Mouse (Mus musculus) C2C12 (cell line): Measurements from ENCODE around the gene Uap1. TPM values are rescaled to one million over a fixed set of nuclear protein-coding genes. Genes with fewer than 3 reads are reported as not detected.

Experiments
- H3K27me3 ChIP-seq: one replicate; pipeline ENCODE4 v1.6.1; 2011; ENCODE audit not compliant: control insufficient read depth, insufficient read depth, insufficient read length
- H3K36me3 ChIP-seq: one replicate; pipeline ENCODE4 v1.6.1; 2011; ENCODE audit not compliant: control insufficient read depth, insufficient read depth
- H3K4me3 ChIP-seq: one replicate; pipeline ENCODE4 v1.5.1; 2011; ENCODE audit warnings: mild to moderate bottlenecking, control low read depth; ENCODE audit not compliant: poor library complexity, insufficient read depth, severe bottlenecking
- H3K79me2 ChIP-seq: one replicate; pipeline ENCODE4 v1.6.1; 2011; ENCODE audit not compliant: control insufficient read depth, insufficient read depth
- H3K79me3 ChIP-seq: one replicate; pipeline ENCODE4 v1.6.1; 2011; ENCODE audit warnings: low read depth, control low read depth
- H3ac ChIP-seq: one replicate; pipeline ENCODE3; 2011; ENCODE audit warnings: low read depth; ENCODE audit not compliant: control insufficient read depth, insufficient read length
- CEBPB ChIP-seq: IDR thresholded peaks from one replicate; pipeline ENCODE4 v1.6.1; 2011; ENCODE audit warnings: low read depth, mild to moderate bottlenecking, control low read depth, moderate library complexity
- CTCF ChIP-seq: IDR thresholded peaks from one replicate; pipeline ENCODE4 v1.5.1; 2011; ENCODE audit not compliant: control insufficient read depth, insufficient read depth, insufficient read length
- FOSL1 ChIP-seq: IDR thresholded peaks from one replicate; pipeline ENCODE4 v1.8.0; 2011; ENCODE audit warnings: mild to moderate bottlenecking, low read length; ENCODE audit not compliant: poor library complexity, insufficient read depth, severe bottlenecking
- MAX ChIP-seq: IDR thresholded peaks from one replicate; pipeline ENCODE4 v1.6.1; 2011; ENCODE audit warnings: mild to moderate bottlenecking, control low read depth
- MYOD1 ChIP-seq: IDR thresholded peaks from one replicate; pipeline ENCODE4 v1.6.1; 2011; ENCODE audit warnings: low read depth; ENCODE audit not compliant: control insufficient read depth, insufficient read length
- MYOG ChIP-seq: IDR thresholded peaks from one replicate; pipeline ENCODE4 v1.6.1; 2011; ENCODE audit not compliant: control insufficient read depth, insufficient read length; ENCODE audit errors: extremely low read depth
- USF1 ChIP-seq: IDR thresholded peaks from one replicate; pipeline ENCODE4 v1.6.1; 2011; ENCODE audit warnings: low read depth, mild to moderate bottlenecking, control low read depth, moderate library complexity
- polyA plus RNA-seq: library from polyadenylated mRNA; unstranded; fragments of >200 nt; fragmentation: generic; extraction: Trizol; gene quantifications from one replicate; pipeline ENCODE4 v1.2.1, GENCODE M21; 2012; ENCODE audit warnings: missing spikeins

Uap1 gene
- polyA plus RNA-seq, 1 experiment = 17.5 TPM

DNA sequence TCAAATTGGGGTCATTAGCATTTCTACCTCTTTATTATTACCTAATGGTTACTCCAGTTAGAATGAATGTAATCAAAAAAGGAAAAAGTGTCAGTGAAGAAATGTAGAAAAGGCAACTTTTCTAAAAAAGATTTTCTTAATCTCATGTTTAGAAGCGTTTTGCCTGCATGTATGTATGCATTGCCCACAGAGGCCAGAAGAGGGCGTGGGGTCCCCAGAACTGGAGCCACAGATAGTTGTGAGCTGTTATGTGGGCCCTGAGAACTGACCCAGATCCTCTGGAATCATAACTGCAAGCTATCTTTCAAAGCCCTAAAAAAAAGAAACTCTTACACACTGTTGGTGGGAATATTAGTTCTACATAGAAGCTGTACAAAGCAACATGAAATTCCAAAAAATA lies 19.5 kb downstream of the Uap1 start:
- H3ac ChIP-seq = no peak overlapping the region
- no peak overlapping the region for H3K4me3 ChIP-seq
- no peak for TF ChIP-seq CTCF
- TF ChIP-seq USF1 = no peak
- no peak for TF ChIP-seq MAX
- no peak for TF ChIP-seq MYOD1
- TF ChIP-seq MYOG = no peak
- TF ChIP-seq FOSL1 = no peak
- TF ChIP-seq CEBPB = no peak

DNA sequence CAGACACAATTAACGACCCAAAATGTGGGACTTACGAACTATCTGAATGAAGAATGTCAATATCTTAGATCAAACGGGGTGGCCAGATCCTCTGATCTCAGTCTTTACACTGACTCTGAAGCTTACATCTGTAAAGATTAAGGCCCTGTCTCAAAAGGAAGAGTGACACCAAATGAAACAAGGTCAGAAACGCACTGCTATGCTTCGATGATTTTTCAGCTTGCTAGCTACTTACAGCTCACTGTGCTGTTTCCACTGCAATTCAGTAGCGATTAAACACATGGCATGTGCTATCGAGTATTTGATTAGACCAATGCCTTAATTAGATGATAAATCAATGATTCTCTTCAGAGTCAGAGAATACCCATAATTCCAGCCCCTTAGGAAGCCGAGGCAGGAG lies 20.8 kb downstream of the Uap1 start:
- TF ChIP-seq CEBPB (no peak), USF1 (no peak), MAX (no peak), MYOD1 (no peak), CTCF (no peak)
- Histone ChIP-seq H3ac (no peak overlapping the region), H3K4me3 (no peak overlapping the region), H3K79me2 (no peaks in the 10 kb centered on the region), H3K27me3 (no peaks in the 10 kb centered on the region), H3K79me3 (no peaks in the 10 kb centered on the region), H3K36me3 (peaks cover 29% of the 10 kb centered on the region)

More for the DNA sequence above, 19.5 kb downstream of the Uap1 start:
- H3K79me3 ChIP-seq = no peaks in the 10 kb centered on the region
- no peaks in the 10 kb centered on the region for H3K79me2 ChIP-seq
- H3K36me3 ChIP-seq = peaks cover 24% of the 10 kb centered on the region
- H3K27me3 ChIP-seq = no peaks in the 10 kb centered on the region

DNA sequence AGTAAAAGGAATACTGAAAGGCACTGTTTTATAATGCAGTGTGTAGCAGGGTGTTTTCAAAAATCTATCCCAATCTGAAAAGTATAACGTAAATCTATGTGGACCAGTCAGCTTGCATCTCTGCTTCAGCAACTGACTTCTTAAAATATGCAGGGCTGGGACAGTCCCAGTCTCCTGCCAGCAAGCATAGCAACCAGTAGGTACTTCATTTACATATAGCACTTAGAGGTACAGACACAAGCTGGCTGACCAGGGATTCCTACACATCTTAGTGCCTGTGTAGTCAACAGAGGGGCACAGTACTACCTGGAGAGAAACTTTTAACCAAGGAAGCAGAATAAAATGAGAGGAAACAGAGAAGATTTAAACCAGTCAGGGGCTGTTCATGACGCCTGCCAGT lies 22.2 kb downstream of the Uap1 start:
- H3K27me3 ChIP-seq = no peaks in the 10 kb centered on the region
- H3K36me3 ChIP-seq = peaks cover 35% of the 10 kb centered on the region
- no peak overlapping the region for H3ac ChIP-seq
- no peaks in the 10 kb centered on the region for H3K79me3 ChIP-seq
- no peak overlapping the region for H3K4me3 ChIP-seq
- no peaks in the 10 kb centered on the region for H3K79me2 ChIP-seq
- TF ChIP-seq CTCF (no peak), CEBPB (no peak), FOSL1 (no peak), MAX (no peak), USF1 (no peak), MYOG (no peak), MYOD1 (no peak)

DNA sequence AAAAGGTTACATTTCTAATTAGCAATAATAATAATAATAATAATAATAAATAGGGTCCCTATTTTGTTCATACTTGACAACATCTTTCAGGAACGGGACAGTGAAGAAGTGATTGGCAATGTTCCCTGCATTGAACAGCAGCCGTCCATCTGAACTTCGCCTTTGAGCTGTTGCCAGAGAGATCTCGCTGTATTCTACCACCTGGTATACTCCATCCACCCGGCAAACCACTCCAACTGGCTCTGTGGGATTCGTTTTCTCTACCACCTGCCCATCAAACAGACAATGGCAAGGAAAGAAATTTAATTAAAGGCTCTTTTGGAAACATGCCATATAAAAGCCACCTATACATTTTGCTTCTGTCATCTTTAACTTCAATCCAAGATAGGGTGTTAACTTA lies 23.9 kb downstream of the Uap1 start:
- TF ChIP-seq CTCF = no peak
- TF ChIP-seq MYOD1 = no peak
- TF ChIP-seq MYOG = no peak
- no peak for TF ChIP-seq FOSL1
- no peak for TF ChIP-seq CEBPB
- TF ChIP-seq USF1 = no peak
- no peak for TF ChIP-seq MAX
- no peaks in the 10 kb centered on the region for H3K79me2 ChIP-seq

DNA sequence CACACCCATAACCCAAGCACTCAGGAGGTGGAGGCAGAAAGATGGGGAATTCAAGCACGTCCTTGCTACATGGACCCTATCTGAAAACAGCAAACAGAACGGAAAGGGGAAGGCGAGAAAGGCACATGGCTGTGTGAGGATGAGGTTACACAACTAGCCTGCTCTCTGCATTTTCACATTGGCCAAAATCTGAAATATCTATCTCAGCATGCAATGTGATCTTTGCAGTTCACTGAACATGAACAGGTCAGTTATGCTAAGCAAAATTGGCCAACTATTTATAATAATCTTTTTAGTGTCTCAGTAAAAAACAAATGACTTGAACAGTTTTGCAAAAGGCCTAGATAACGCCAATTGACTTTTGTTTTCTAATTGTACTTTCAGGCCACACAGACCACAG lies 25.0 kb downstream of the Uap1 start:
- peaks cover 45% of the 10 kb centered on the region for H3K36me3 ChIP-seq
- no peaks in the 10 kb centered on the region for H3K79me3 ChIP-seq
- no peaks in the 10 kb centered on the region for H3K79me2 ChIP-seq
- H3ac ChIP-seq = no peak overlapping the region
- no peak overlapping the region for H3K4me3 ChIP-seq
- H3K27me3 ChIP-seq = no peaks in the 10 kb centered on the region
- no peak for TF ChIP-seq MYOD1
- no peak for TF ChIP-seq MYOG
- TF ChIP-seq CTCF = no peak
- no peak for TF ChIP-seq FOSL1
- no peak for TF ChIP-seq CEBPB
- no peak for TF ChIP-seq USF1
- no peak for TF ChIP-seq MAX

More for the DNA sequence above, 23.9 kb downstream of the Uap1 start:
- H3K36me3 ChIP-seq = peaks cover 44% of the 10 kb centered on the region
- no peaks in the 10 kb centered on the region for H3K27me3 ChIP-seq
- H3ac ChIP-seq = no peak overlapping the region
- H3K79me3 ChIP-seq = no peaks in the 10 kb centered on the region
- no peak overlapping the region for H3K4me3 ChIP-seq

DNA sequence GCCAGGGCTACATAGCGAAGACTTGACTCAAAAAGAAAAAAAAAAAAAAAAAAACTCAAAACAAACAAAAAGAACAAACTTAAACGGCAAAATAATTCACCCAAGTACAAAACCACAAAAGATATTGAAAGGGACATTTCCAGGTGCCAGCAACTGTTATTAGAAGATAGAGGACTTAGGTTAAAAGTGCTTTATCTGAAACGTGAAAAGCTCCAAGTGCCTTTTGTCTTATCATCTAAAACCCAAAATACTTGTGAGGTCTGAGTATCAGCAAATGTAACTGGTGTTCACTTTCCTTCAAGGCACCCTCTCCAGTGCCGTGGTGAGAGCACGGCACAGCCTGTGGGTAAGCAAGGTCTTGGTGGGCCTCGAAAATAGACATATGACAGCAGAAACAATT lies 26.2 kb downstream of the Uap1 start:
- H3K36me3 ChIP-seq = peaks cover 48% of the 10 kb centered on the region

More for the DNA sequence above, 26.2 kb downstream of the Uap1 start:
- Histone ChIP-seq H3K27me3 (no peaks in the 10 kb centered on the region), H3K79me2 (no peaks in the 10 kb centered on the region), H3K79me3 (no peaks in the 10 kb centered on the region), H3ac (no peak overlapping the region), H3K4me3 (no peak overlapping the region)
- TF ChIP-seq CTCF = no peak
- TF ChIP-seq FOSL1 = no peak
- TF ChIP-seq CEBPB = no peak
- TF ChIP-seq MYOD1 = no peak
- no peak for TF ChIP-seq MYOG
- TF ChIP-seq MAX = no peak
- no peak for TF ChIP-seq USF1
